Mouse (Mus musculus) spleen, adult 18-20 months (tissue): ENCODE data around the gene Trpt1.
A peak's percentile ranks its signal among the peaks of the same experiment; 100 is the strongest.

ENCODE experiments used
- DNase-seq, 2 experiments: peaks; one replicate each; pipeline ENCODE4 v3.0.0; 2022; ENCODE audit warnings: mixed read lengths in 2 of 2

The Trpt1 gene

GRCm38 (mm10) chr19:6996006-6996405 is at the start of gene Trpt1, which contains the start of gene Nudt22:
Trpt1 (plus strand) TSS chr19:6996131.
Nudt22 (minus strand) TSS chr19:6996117.
- DNase-seq = peak; percentile 55 to 66

- no peak for DNase-seq
Observed at GRCm38 (mm10) chr19:6947742-6948141, 48.2 kb upstream of the Trpt1 start.

GRCm38 (mm10) chr19:6948186-6948585 is 47.7 kb upstream of the Trpt1 start:
- no peak for DNase-seq

- DNase-seq = no peak
Observed at GRCm38 (mm10) chr19:6949532-6949931, 46.4 kb upstream of the Trpt1 start.

GRCm38 (mm10) chr19:6949951-6950350 is 46.0 kb upstream of the Trpt1 start:
- DNase-seq = no peak

GRCm38 (mm10) chr19:6950613-6951153 is 45.2 kb upstream of the Trpt1 start:
- DNase-seq = peak in 1 of 2 experiments; percentile 44

GRCm38 (mm10) chr19:6951381-6951968 is 44.5 kb upstream of the Trpt1 start:
- DNase-seq = peak; percentile 74 to 81

- peak; percentile 45 to 66 for DNase-seq
Observed at GRCm38 (mm10) chr19:6951994-6952711, 43.8 kb upstream of the Trpt1 start.

- no peak for DNase-seq
Observed at GRCm38 (mm10) chr19:6952712-6953037, 43.3 kb upstream of the Trpt1 start.

GRCm38 (mm10) chr19:6954046-6954445 is 41.9 kb upstream of the Trpt1 start:
- no peak for DNase-seq

GRCm38 (mm10) chr19:6955424-6955823 is 40.5 kb upstream of the Trpt1 start:
- no peak for DNase-seq

- DNase-seq = no peak
Observed at GRCm38 (mm10) chr19:6956461-6956860, 39.5 kb upstream of the Trpt1 start.

GRCm38 (mm10) chr19:6968491-6969271 is 27.2 kb upstream of the Trpt1 start:
- DNase-seq = no peak

- DNase-seq = no peak
Observed at GRCm38 (mm10) chr19:6969291-6969664, 26.7 kb upstream of the Trpt1 start.

GRCm38 (mm10) chr19:6969665-6970381 is 26.1 kb upstream of the Trpt1 start:
- peak; percentile 66 to 78 for DNase-seq

GRCm38 (mm10) chr19:6970460-6971085 is 25.4 kb upstream of the Trpt1 start:
- DNase-seq = no peak

GRCm38 (mm10) chr19:6971644-6972043 is 24.3 kb upstream of the Trpt1 start:
- no peak for DNase-seq

GRCm38 (mm10) chr19:6972247-6972917 is 23.5 kb upstream of the Trpt1 start:
- DNase-seq = no peak

GRCm38 (mm10) chr19:6973581-6974190 is 22.2 kb upstream of the Trpt1 start:
- no peak for DNase-seq

- DNase-seq = peak; percentile 64 to 75
Observed at GRCm38 (mm10) chr19:6974211-6975205, 21.4 kb upstream of the Trpt1 start, which contains the start of gene Ppp1r14b. Ppp1r14b (plus strand) TSS chr19:6974968.
